ENCODE assay signal across 10 mouse cellular contexts in the genomic region with DNA sequence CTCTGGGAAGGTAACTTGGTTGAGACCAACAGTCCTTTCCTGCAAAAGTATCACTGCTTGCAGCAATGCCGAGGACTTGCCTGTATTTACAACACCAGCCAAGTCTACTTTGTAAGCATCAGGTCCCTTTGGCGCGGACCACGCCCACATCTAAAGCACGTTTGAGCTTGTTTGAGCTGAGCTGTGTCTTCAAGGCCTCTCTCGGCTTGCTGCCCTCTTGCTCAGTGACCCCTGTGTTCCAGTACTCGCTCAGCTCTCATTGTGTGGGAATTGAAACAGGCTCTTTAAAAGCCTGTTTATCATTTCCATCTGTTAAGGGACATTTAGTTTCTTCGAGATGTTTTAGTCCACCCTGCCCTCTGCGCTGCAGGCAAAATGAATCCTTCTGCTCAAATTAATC. TPM values are rescaled to one million over a fixed set of nuclear protein-coding genes. Genes with fewer than 3 reads are reported as not detected.
DNase-seq lines count a peak whose midpoint lies in the region; ATAC-seq and TF ChIP-seq lines count a peak whose summit lies in the region.
"Had no signal": no experiment of that assay in that cellular context is flagged by ENCODE, and none has a peak within 500 bp of the region (broad histone marks: within the 10 kb centered on the region; RNA-seq: fewer than 3 reads in every experiment).

No protein-coding gene starts in this region.

- TF ChIP-seq POLR2A in cerebellum, adult 2 months (IDR thresholded peaks at IDR 0.05; ENCODE audit: borderline replicate concordance, insufficient read depth, low read length), result no peak

- peak; percentile 20 to 43 for DNase-seq in lung, adult 18-20 months
- DNase-seq in lung, postnatal 25 days (ENCODE audit: low spot score), result no peak
- DNase-seq in embryo, embryonic 11 days, result peak; percentile 67
- no peak for DNase-seq in left cerebral cortex, adult 11 months (ENCODE audit: low spot score)
- no peak for DNase-seq in cerebellum, adult 2 months
- DNase-seq: adrenal gland, postnatal 14 days; heart, adult 2 months had no signal

- no peaks in the 10 kb centered on the region for H3K36me3 ChIP-seq in kidney, embryonic 16.5 days (ENCODE audit: insufficient read depth, low read length)
- no peaks in the 10 kb centered on the region for H3K36me3 ChIP-seq in stomach, embryonic 14.5 days (ENCODE audit: control insufficient read depth, insufficient read depth, low read length)

- H3K4me2 ChIP-seq in kidney, embryonic 16.5 days (replicated peaks; ENCODE audit: low read depth, low read length), result no peak overlapping the region
- no peak overlapping the region for H3K4me2 ChIP-seq in stomach, embryonic 14.5 days (replicated peaks; ENCODE audit: low read depth, low read length)

- peak overlapping the region; percentile 58; the same call in 1 of the 2 replicates for H3K27ac ChIP-seq in kidney, embryonic 16.5 days (ENCODE audit: low read length)
- H3K27ac ChIP-seq in stomach, embryonic 14.5 days (ENCODE audit: low read length), result peak overlapping the region; percentile 35
- H3K27ac ChIP-seq in cerebellum, adult 2 months (ENCODE audit: insufficient read depth, low read length), result no peak overlapping the region
- H3K27ac ChIP-seq: heart, adult 2 months had no signal

- WGBS in kidney, embryonic 16.5 days, result 22% methylated on average over 9 of the region's 9 CpGs
- WGBS in stomach, embryonic 14.5 days, result 12% methylated on average over 9 of the region's 9 CpGs
- WGBS in cerebellum, adult 2 months, result 50% methylated on average over 9 of the region's 9 CpGs

- no peak overlapping the region for H3K4me3 ChIP-seq in kidney, embryonic 16.5 days (ENCODE audit: low read length)
- no peak overlapping the region for H3K4me3 ChIP-seq in stomach, embryonic 14.5 days (ENCODE audit: low read depth, low read length)
- H3K4me3 ChIP-seq in cerebellum, adult 2 months (replicated peaks; ENCODE audit: insufficient read depth, low read depth, low read length), result no peak overlapping the region
- H3K4me3 ChIP-seq: heart, adult 2 months had no signal

- H3K4me1 ChIP-seq in kidney, embryonic 16.5 days (ENCODE audit: insufficient read depth, low read length), result peaks cover 17% of the 10 kb centered on the region
- H3K4me1 ChIP-seq in stomach, embryonic 14.5 days (ENCODE audit: control insufficient read depth, insufficient read depth, low read length), result peaks cover 20% of the 10 kb centered on the region
- no peaks in the 10 kb centered on the region for H3K4me1 ChIP-seq in cerebellum, adult 2 months (ENCODE audit: control insufficient read depth, insufficient read depth, low read length)

- TF ChIP-seq CTCF in cerebellum, adult 2 months (IDR thresholded peaks at IDR 0.05; ENCODE audit: borderline replicate concordance, insufficient read depth, low read depth, low read length), result no peak

- H3K9me3 ChIP-seq in kidney, embryonic 16.5 days (ENCODE audit: low read length), result no peaks in the 10 kb centered on the region
- H3K9me3 ChIP-seq in stomach, embryonic 14.5 days (ENCODE audit: control insufficient read depth, low read depth, low read length), result no peaks in the 10 kb centered on the region

- ATAC-seq in kidney, embryonic 16.5 days (ENCODE audit: low FRiP score, low TSS enrichment), result peak; percentile 81
- ATAC-seq in stomach, embryonic 14.5 days (ENCODE audit: insufficient number of reproducible peaks, insufficient read depth, low FRiP score, low read depth), result peak; percentile 34; the same call in 1 of the 2 replicates
- ATAC-seq in megakaryocyte progenitor cell, adult 5-6 weeks (replicated peaks; ENCODE audit: poor library complexity), result no peak

- no peak overlapping the region for H3K9ac ChIP-seq in kidney, embryonic 16.5 days (replicated peaks; ENCODE audit: low read length)
- no peak overlapping the region for H3K9ac ChIP-seq in stomach, embryonic 14.5 days (replicated peaks; ENCODE audit: low read depth, low read length)

- no peaks in the 10 kb centered on the region for H3K27me3 ChIP-seq in kidney, embryonic 16.5 days (ENCODE audit: insufficient read depth, low read length)
- H3K27me3 ChIP-seq in stomach, embryonic 14.5 days (ENCODE audit: control insufficient read depth, insufficient read depth, low read length), result no peaks in the 10 kb centered on the region
- no peaks in the 10 kb centered on the region for H3K27me3 ChIP-seq in cerebellum, adult 2 months (ENCODE audit: control insufficient read depth, insufficient read depth, low read length)

RNA-seq across cellular contexts. Expression of a gene that starts 26.9 kb away (rescaled TPM):
- polyA plus RNA-seq in kidney, embryonic 16.5 days (2015; fragmentation: Nextera tagmentation; extraction: Ambion mirVana), result 15.1 and 31.1 TPM in 2 replicates
- 162 and 164 TPM in 2 replicates for polyA plus RNA-seq in stomach, embryonic 14.5 days (2014; fragmentation: Nextera tagmentation; extraction: Ambion mirVana)
- total RNA-seq in megakaryocyte progenitor cell, adult 5-6 weeks (2015), result not detected in 2 replicates
- not detected in 2 replicates for total RNA-seq in megakaryocyte progenitor cell, adult 5-6 weeks (2017)
- 3.8 and 4.2 TPM in 2 replicates for polyA plus RNA-seq in cerebellum, adult 2 months (2012; rRNA removed)

Comparison
In these comparisons a context has a peak if more than half of its experiments do, and no peak if none do; other contexts are left out.
1. DNase-seq: peak in lung, adult 18-20 months (2 of 2) and embryo, embryonic 11 days (single experiment); none in lung, postnatal 25 days (single experiment), left cerebral cortex, adult 11 months (single experiment) and cerebellum, adult 2 months (0 of 2).